Comparison of ENCODE assay signal across 8 mouse cellular contexts in the genomic region with DNA sequence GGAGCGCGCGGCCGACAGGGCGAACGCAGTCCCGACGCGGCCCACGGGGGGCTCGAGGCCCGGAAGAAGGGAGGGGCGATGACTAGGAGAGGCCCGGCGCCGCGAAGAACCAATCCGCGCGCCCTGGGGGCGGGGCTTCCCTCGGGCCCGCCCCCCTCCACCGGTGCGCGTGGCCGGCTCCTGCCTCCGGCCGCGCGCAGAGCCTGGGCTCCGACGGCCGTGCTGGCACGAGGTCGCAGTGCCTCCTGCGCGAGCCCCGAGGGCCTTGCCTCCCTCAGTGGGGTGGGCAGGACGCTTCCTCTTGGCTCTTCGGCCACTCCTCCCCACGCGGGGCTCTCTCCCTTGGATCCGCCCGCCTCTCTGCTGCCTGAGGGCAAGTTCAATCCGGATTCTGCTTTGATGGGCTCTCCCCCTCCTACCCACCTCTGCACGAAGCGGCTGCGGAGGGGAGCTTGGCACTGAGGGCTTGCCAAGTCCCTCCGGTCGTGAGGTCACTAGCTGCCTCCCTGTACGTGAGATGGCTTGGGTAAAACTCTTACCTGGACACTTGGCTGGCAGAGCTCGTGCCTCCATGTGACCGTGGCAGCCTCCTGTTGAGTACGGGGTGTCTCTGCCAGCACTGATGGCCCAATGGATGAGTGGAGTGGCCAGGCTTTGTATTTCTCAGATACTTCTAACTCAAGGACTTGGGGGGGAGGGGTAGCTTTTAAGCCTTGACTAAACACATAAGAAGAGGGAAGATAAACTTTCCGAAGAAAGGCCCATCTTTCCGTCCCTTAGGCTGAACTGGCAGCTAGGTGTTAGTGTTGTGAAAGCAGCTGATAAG. TPM values are rescaled to one million over a fixed set of nuclear protein-coding genes. Genes with fewer than 3 reads are reported as not detected.
DNase-seq lines count a peak whose midpoint lies in the region; ATAC-seq and TF ChIP-seq lines count a peak whose summit lies in the region.

A gene (minus strand): TSS at position 448 of the 826 bp plus-strand sequence.

- TF ChIP-seq POLR2A in bone marrow, adult 2 months (IDR thresholded peaks at IDR 0.05; ENCODE audit: borderline replicate concordance, control insufficient read depth, low read depth, low read length): no peak
- TF ChIP-seq POLR2A in limb, embryonic 14.5 days (IDR thresholded peaks at IDR 0.05; ENCODE audit: borderline replicate concordance, extremely low read depth, insufficient read depth, insufficient read length): peak; percentile 86; the same call in 1 of the 2 replicates

- ATAC-seq in embryonic facial prominence, embryonic 15.5 days (ENCODE audit: insufficient number of reproducible peaks, low FRiP score, low TSS enrichment, low read depth): peak; percentile 98
- ATAC-seq in limb, embryonic 14.5 days (ENCODE audit: low FRiP score, low read depth): peak; percentile 96
- peak; percentile 97 for ATAC-seq in midbrain, postnatal 0 days (ENCODE audit: low FRiP score)

- 6% methylated on average over 47 of the region's 57 CpGs for WGBS in bone marrow, adult 2 months
- WGBS in embryonic facial prominence, embryonic 15.5 days: 3% methylated on average over 44 of the region's 57 CpGs
- WGBS in limb, embryonic 14.5 days: 7% methylated on average over 29 of the region's 57 CpGs
- 3% methylated on average over 44 of the region's 57 CpGs for WGBS in midbrain, postnatal 0 days

- H3K4me3 ChIP-seq in bone marrow, adult 2 months (replicated peaks; ENCODE audit: control insufficient read depth, low read depth, low read length): peak within 1 kb of the TSS; percentile 77
- peak within 1 kb of the TSS; percentile 81 for H3K4me3 ChIP-seq in embryonic facial prominence, embryonic 15.5 days (replicated peaks)
- H3K4me3 ChIP-seq in limb, embryonic 14.5 days (replicated peaks; ENCODE audit: low read length): peak within 1 kb of the TSS; percentile 96
- peak within 1 kb of the TSS; percentile 85 for H3K4me3 ChIP-seq in midbrain, postnatal 0 days (ENCODE audit: low read depth, low read length)

- peak within 1 kb of the TSS; percentile 84 for H3K27ac ChIP-seq in bone marrow, adult 2 months (ENCODE audit: control insufficient read depth, insufficient read depth, low read depth, low read length, poor library complexity)
- peak within 1 kb of the TSS; percentile 89 for H3K27ac ChIP-seq in embryonic facial prominence, embryonic 15.5 days (replicated peaks)
- H3K27ac ChIP-seq in limb, embryonic 14.5 days (replicated peaks; ENCODE audit: low read depth, low read length): peak within 1 kb of the TSS; percentile 82
- H3K27ac ChIP-seq in midbrain, postnatal 0 days (ENCODE audit: low read depth, low read length): peak within 1 kb of the TSS; percentile 59; the same call in 1 of the 2 replicates

- DNase-seq in 3134 (ENCODE audit: extremely low read depth, insufficient read length, low spot score): peak; percentile 90
- DNase-seq in heart, adult 8-10 months (ENCODE audit: low spot score): peak; percentile 74
- DNase-seq in kidney, adult 9 months: peak; percentile 85
- DNase-seq in limb, embryonic 14.5 days (ENCODE audit: low spot score): peak; percentile 97
- DNase-seq in midbrain, postnatal 0 days (ENCODE audit: low spot score): peak; percentile 96
- DNase-seq in spleen, postnatal 14 days (ENCODE audit: low spot score in 2 of 2): peak; percentile 75 to 82

- TF ChIP-seq CTCF in bone marrow, adult 2 months (IDR thresholded peaks at IDR 0.05; ENCODE audit: control insufficient read depth, insufficient read depth, low read length): no peak
- TF ChIP-seq CTCF in midbrain, postnatal 0 days (IDR thresholded peaks at IDR 0.05): no peak

- peak within 1 kb of the TSS; percentile 87 for H3K9ac ChIP-seq in embryonic facial prominence, embryonic 15.5 days
- peak within 1 kb of the TSS; percentile 99 for H3K9ac ChIP-seq in limb, embryonic 14.5 days (ENCODE audit: low read depth, low read length, severe bottlenecking)
- peak within 1 kb of the TSS; percentile 89 for H3K9ac ChIP-seq in midbrain, postnatal 0 days (replicated peaks; ENCODE audit: low read length, poor library complexity, severe bottlenecking)

- peak within 1 kb of the TSS; percentile 77 for H3K4me2 ChIP-seq in embryonic facial prominence, embryonic 15.5 days (replicated peaks)
- H3K4me2 ChIP-seq in limb, embryonic 14.5 days (replicated peaks; ENCODE audit: low read depth, low read length, severe bottlenecking): peak within 1 kb of the TSS; percentile 66
- peak within 1 kb of the TSS; percentile 79 for H3K4me2 ChIP-seq in midbrain, postnatal 0 days (ENCODE audit: low read depth, low read length, poor library complexity, severe bottlenecking)

- no peaks in the 10 kb centered on the region for H3K27me3 ChIP-seq in embryonic facial prominence, embryonic 15.5 days
- H3K27me3 ChIP-seq in limb, embryonic 14.5 days (ENCODE audit: control insufficient read depth, insufficient read depth, low read length): no peaks in the 10 kb centered on the region
- H3K27me3 ChIP-seq in midbrain, postnatal 0 days (ENCODE audit: insufficient read depth, low read length): no peaks in the 10 kb centered on the region

- no peaks in the 10 kb centered on the region; the same call in 1 of the 2 replicates for H3K4me1 ChIP-seq in bone marrow, adult 2 months (ENCODE audit: control insufficient read depth, insufficient read depth, low read length)
- H3K4me1 ChIP-seq in embryonic facial prominence, embryonic 15.5 days: peaks cover 12% of the 10 kb centered on the region
- H3K4me1 ChIP-seq in limb, embryonic 14.5 days (ENCODE audit: control insufficient read depth, insufficient read depth, low read length): 0 out of 2 replicates have a peak, but pooled peaks cover 10% of the 10 kb centered on the region
- H3K4me1 ChIP-seq in midbrain, postnatal 0 days (ENCODE audit: insufficient read depth, low read length): no peaks in the 10 kb centered on the region

- H3K36me3 ChIP-seq in embryonic facial prominence, embryonic 15.5 days: peaks cover 5% of the 10 kb centered on the region; the same call in 1 of the 2 replicates
- H3K36me3 ChIP-seq in limb, embryonic 14.5 days (ENCODE audit: control insufficient read depth, insufficient read depth, low read length): peaks cover 10% of the 10 kb centered on the region
- no peaks in the 10 kb centered on the region for H3K36me3 ChIP-seq in midbrain, postnatal 0 days (ENCODE audit: insufficient read depth, low read length)

- no peaks in the 10 kb centered on the region for H3K9me3 ChIP-seq in embryonic facial prominence, embryonic 15.5 days (replicated peaks)
- no peaks in the 10 kb centered on the region for H3K9me3 ChIP-seq in limb, embryonic 14.5 days (ENCODE audit: control insufficient read depth, low read length)
- no peaks in the 10 kb centered on the region for H3K9me3 ChIP-seq in midbrain, postnatal 0 days (ENCODE audit: low read length)

RNA-seq across cellular contexts. Expression of the gene that starts here (rescaled TPM):
- 7.5 and 19.1 TPM in 2 replicates for polyA plus RNA-seq in bone marrow, adult 2 months (2011; ENCODE audit: insufficient read depth, insufficient read length, low replicate concordance, missing spikeins)
- 67.0 and 70.9 TPM in 2 replicates for polyA plus RNA-seq in embryonic facial prominence, embryonic 15.5 days (2015; fragmentation: Nextera tagmentation; extraction: Ambion mirVana)
- 1 to 10 TPM; 5.3 to 6.5 (median 5.8) TPM for total RNA-seq in heart, adult 8-10 months (2022)
- 15.3 and 15.5 TPM in 2 replicates for polyA plus RNA-seq in limb, embryonic 14.5 days (2012; rRNA removed)
- 46.8 and 50.5 TPM in 2 replicates for polyA plus RNA-seq in limb, embryonic 14.5 days (2014; fragmentation: Nextera tagmentation; extraction: Ambion mirVana)
- 10.2 and 10.6 TPM in 2 replicates for total RNA-seq in midbrain, postnatal 0 days (2014; rRNA removed)
- polyA plus RNA-seq in midbrain, postnatal 0 days (2015; fragmentation: Nextera tagmentation; extraction: Ambion mirVana): 16.5 and 19.8 TPM in 2 replicates

Comparison
In these comparisons a context has a peak if more than half of its experiments do, and no peak if none do; other contexts are left out.
1. Peak in every context shown above with its lines: DNase-seq, ATAC-seq, H3K4me3 ChIP-seq and H3K27ac ChIP-seq.